Mouse (Mus musculus) heart, postnatal 0 days (tissue): ENCODE data around the gene Cldn19. TPM values are rescaled to one million over a fixed set of nuclear protein-coding genes. Genes with fewer than 3 reads are reported as not detected.

Source experiments
- ATAC-seq: fragments of 200-750 bp; cut with Nextera tagmentation; 2 replicates; pipeline ENCODE4 v1.8.0; 2017; ENCODE audit warnings: low read depth, moderate number of reproducible peaks, moderate library complexity; ENCODE audit not compliant: insufficient read depth
- DNase-seq: peaks from one replicate; pipeline ENCODE4 v3.0.0-alpha.2; 2016; ENCODE audit warnings: low spot score
- H3K27ac ChIP-seq: fragments of 300-500 bp; sonication (generic); 2 replicates; pipeline ENCODE4 v1.5.1; 2014; ENCODE audit warnings: low read depth, mild to moderate bottlenecking
- H3K27me3 ChIP-seq: fragments of 300-500 bp; sonication (generic); 2 replicates; pipeline ENCODE4 v1.6.1; 2014; ENCODE audit warnings: low read length, mixed read lengths; ENCODE audit not compliant: control insufficient read depth, insufficient read depth
- H3K36me3 ChIP-seq: fragments of 300-500 bp; sonication (generic); replicated peaks from 2 replicates; pipeline ENCODE4 v1.6.1; 2014; ENCODE audit warnings: low read length, mixed read lengths; ENCODE audit not compliant: control insufficient read depth, insufficient read depth
- H3K4me1 ChIP-seq: fragments of 300-500 bp; sonication (generic); 2 replicates; pipeline ENCODE4 v1.6.1; 2014; ENCODE audit warnings: antibody characterized with exemption; ENCODE audit not compliant: control insufficient read depth, insufficient read depth
- H3K4me2 ChIP-seq: fragments of 300-500 bp; sonication (generic); 2 replicates; pipeline ENCODE4 v1.6.1; 2014; ENCODE audit warnings: low read depth, mild to moderate bottlenecking, low read length, moderate library complexity
- H3K4me3 ChIP-seq: fragments of 300-500 bp; sonication (generic); 2 replicates; pipeline ENCODE4 v1.5.1; 2014; ENCODE audit warnings: low read depth, low read length
- H3K9ac ChIP-seq: fragments of 300-500 bp; sonication (generic); replicated peaks from 2 replicates; pipeline ENCODE4 v1.6.1; 2014; ENCODE audit warnings: low read depth, low read length, mixed read lengths
- H3K9me3 ChIP-seq: fragments of 300-500 bp; sonication (generic); replicated peaks from 2 replicates; pipeline ENCODE4 v1.6.1; 2016; ENCODE audit warnings: low read length; ENCODE audit not compliant: control insufficient read depth
- CTCF ChIP-seq: IDR thresholded peaks from 2 replicates; pipeline ENCODE4 v1.5.1; 2016; ENCODE audit warnings: antibody characterized with exemption, control low read depth, low read depth
- EP300 ChIP-seq: IDR thresholded peaks from 2 replicates; pipeline ENCODE4 v1.6.1; 2016; ENCODE audit warnings: antibody characterized with exemption, low read depth
- WGBS: fragments of 180-500 bp; shearing (Covaris S2); extraction: QIAGEN DNeasy Blood & Tissue Kit; methylation state at CpG from one replicate; pipeline ENCODE4 v1.1.7; 2014; 5-methylcytosine and 5-hydroxymethylcytosine counted together
- polyA plus RNA-seq: library from polyadenylated mRNA; unstranded; fragments of >200 nt; fragmentation: Nextera tagmentation; extraction: Ambion mirVana; gene quantifications from 2 replicates; pipeline ENCODE4 v1.2.1, GENCODE M21; 2015
- total RNA-seq: library from RNA; depleted of rRNA; stranded (reverse); fragments of >200 nt; gene quantifications from 2 replicates; pipeline ENCODE4 v1.2.3, GENCODE M21; 2014; ENCODE audit warnings: low replicate concordance

Gene Cldn19
- total and polyA plus RNA-seq, 2 experiments from 2014 or later: not detected

GRCm38 (mm10) chr4:119294415-119295133, 39.4 kb downstream of the Cldn19 start, which contains the start of gene Ybx1:
Gene Ybx1, minus strand, starts transcription at chr4:119294604.
- H3K9ac ChIP-seq: peak within 1 kb of the TSS; percentile 88
- H3K27me3 ChIP-seq: no peaks in the 10 kb centered on the region
- no peaks in the 10 kb centered on the region for H3K9me3 ChIP-seq
- peaks cover 11% of the 10 kb centered on the region for H3K4me1 ChIP-seq
- TF ChIP-seq EP300 (peak; percentile 83; the same call in 1 of the 2 replicates), CTCF (no peak)
- ATAC-seq (peak; percentile 99), DNase-seq (peak; percentile 99)
- H3K4me3 ChIP-seq: peak within 1 kb of the TSS; percentile 91
- H3K36me3 ChIP-seq: 0 out of 2 replicates have a peak, but pooled peaks cover 4% of the 10 kb centered on the region
- peak within 1 kb of the TSS; percentile 89 for H3K27ac ChIP-seq
- peak within 1 kb of the TSS; percentile 87 for H3K4me2 ChIP-seq
- under 1% methylated on average over 61 of the region's 61 CpGs for WGBS

GRCm38 (mm10) chr4:119295134-119295453, 39.9 kb downstream of the Cldn19 start:
- DNase-seq (no peak), ATAC-seq (no peak)
- WGBS: 11% methylated on average over 6 of the region's 6 CpGs
- TF ChIP-seq CTCF: no peak
- no peak for TF ChIP-seq EP300
- H3K36me3 ChIP-seq: 0 out of 2 replicates have a peak, but pooled peaks cover 4% of the 10 kb centered on the region
- H3K9ac ChIP-seq: peak overlapping the region; percentile 49
- no peaks in the 10 kb centered on the region for H3K9me3 ChIP-seq
- peak overlapping the region; percentile 56 for H3K4me2 ChIP-seq
- H3K4me1 ChIP-seq: peaks cover 11% of the 10 kb centered on the region
- peak overlapping the region; percentile 91 for H3K4me3 ChIP-seq
- H3K27me3 ChIP-seq: no peaks in the 10 kb centered on the region
- H3K27ac ChIP-seq: peak overlapping the region; percentile 81

- TF ChIP-seq EP300 (no peak), CTCF (no peak)
- 69% methylated on average over 2 of the region's 2 CpGs for whole genome bisulfite sequencing
- H3K9ac ChIP-seq: no peak overlapping the region
- peaks cover under 1% of the 10 kb centered on the region; the same call in 1 of the 2 replicates for H3K4me1 ChIP-seq
- H3K4me3 ChIP-seq: no peak overlapping the region
- no peak for DNase-seq
- no peak for ATAC-seq
- H3K27me3 ChIP-seq: no peaks in the 10 kb centered on the region
- no peak overlapping the region for H3K4me2 ChIP-seq
- H3K9me3 ChIP-seq: no peaks in the 10 kb centered on the region
- no peak overlapping the region for H3K27ac ChIP-seq
- no peaks in the 10 kb centered on the region for H3K36me3 ChIP-seq
Measured at GRCm38 (mm10) chr4:119297361-119297760, 42.1 kb downstream of the Cldn19 start.

- Histone ChIP-seq H3K27ac (no peak overlapping the region), H3K4me3 (no peak overlapping the region), H3K27me3 (no peaks in the 10 kb centered on the region), H3K9me3 (no peaks in the 10 kb centered on the region), H3K9ac (no peak overlapping the region), H3K4me1 (no peaks in the 10 kb centered on the region), H3K4me2 (no peak overlapping the region), H3K36me3 (no peaks in the 10 kb centered on the region)
- ATAC-seq (no peak), DNase-seq (no peak)
- TF ChIP-seq EP300 (no peak), CTCF (no peak)
- WGBS: 87% methylated on average over 3 of the region's 3 CpGs
Measured at GRCm38 (mm10) chr4:119300761-119301160, 45.5 kb downstream of the Cldn19 start.

- 68% methylated on average over 3 of the region's 3 CpGs for WGBS
- Histone ChIP-seq H3K27me3 (no peaks in the 10 kb centered on the region), H3K9me3 (no peaks in the 10 kb centered on the region), H3K4me1 (no peaks in the 10 kb centered on the region), H3K9ac (no peak overlapping the region), H3K36me3 (no peaks in the 10 kb centered on the region), H3K27ac (no peak overlapping the region), H3K4me3 (no peak overlapping the region), H3K4me2 (no peak overlapping the region)
- ATAC-seq (no peak), DNase-seq (no peak)
- TF ChIP-seq CTCF (no peak), EP300 (no peak)
Measured at GRCm38 (mm10) chr4:119301777-119302176, 46.6 kb downstream of the Cldn19 start.
